Mouse (Mus musculus) cerebellum, adult 11-12 months (tissue): ENCODE data around the gene Dap.
A peak's percentile ranks its signal among the peaks of the same experiment; 100 is the strongest.

ENCODE experiments used
- DNase-seq: peaks from one replicate; pipeline ENCODE4 v3.0.0; 2022

Gene Dap

GRCm38 (mm10) chr15:31224135-31224761 is at the start of gene Dap:
TSS of gene Dap (plus strand) at chr15:31224314.
- DNase-seq = peak; percentile 98

DNA sequence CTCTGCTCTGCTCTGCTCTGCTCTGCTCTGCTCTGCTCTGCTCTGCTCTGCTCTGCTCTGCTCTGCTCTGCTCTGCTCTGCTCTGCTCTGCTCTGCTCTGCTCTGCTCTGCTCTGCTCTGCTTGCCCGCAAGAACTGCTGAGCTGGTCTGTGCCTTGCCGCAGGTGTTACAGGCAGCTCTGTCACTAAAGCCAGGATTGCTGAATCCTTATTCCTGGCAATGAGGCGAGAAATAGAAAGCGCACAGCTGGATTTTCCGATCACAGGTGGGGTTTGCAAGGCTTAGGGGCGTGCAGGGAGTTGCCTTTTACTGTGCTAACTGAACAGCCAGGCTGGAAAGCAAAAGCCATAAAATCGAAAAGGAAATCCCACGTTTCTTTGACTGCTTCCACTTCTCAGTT is 47.5 kb upstream of the Dap start:
- no peak for DNase-seq

- no peak for DNase-seq
These were observed 39.3 kb upstream of the Dap start for GRCm38 (mm10) chr15:31184651-31185443.

GRCm38 (mm10) chr15:31185506-31185905 is 38.6 kb upstream of the Dap start:
- no peak for DNase-seq

- DNase-seq = no peak
These were observed 37.7 kb upstream of the Dap start for GRCm38 (mm10) chr15:31186371-31186901.

- DNase-seq = no peak
These were observed 31.6 kb upstream of the Dap start for GRCm38 (mm10) chr15:31192563-31192962.

GRCm38 (mm10) chr15:31195776-31196175 is 28.3 kb upstream of the Dap start:
- no peak for DNase-seq

GRCm38 (mm10) chr15:31207346-31208093 is 16.6 kb upstream of the Dap start:
- DNase-seq = peak; percentile 24

GRCm38 (mm10) chr15:31211910-31212309 is 12.2 kb upstream of the Dap start:
- DNase-seq = no peak

DNA sequence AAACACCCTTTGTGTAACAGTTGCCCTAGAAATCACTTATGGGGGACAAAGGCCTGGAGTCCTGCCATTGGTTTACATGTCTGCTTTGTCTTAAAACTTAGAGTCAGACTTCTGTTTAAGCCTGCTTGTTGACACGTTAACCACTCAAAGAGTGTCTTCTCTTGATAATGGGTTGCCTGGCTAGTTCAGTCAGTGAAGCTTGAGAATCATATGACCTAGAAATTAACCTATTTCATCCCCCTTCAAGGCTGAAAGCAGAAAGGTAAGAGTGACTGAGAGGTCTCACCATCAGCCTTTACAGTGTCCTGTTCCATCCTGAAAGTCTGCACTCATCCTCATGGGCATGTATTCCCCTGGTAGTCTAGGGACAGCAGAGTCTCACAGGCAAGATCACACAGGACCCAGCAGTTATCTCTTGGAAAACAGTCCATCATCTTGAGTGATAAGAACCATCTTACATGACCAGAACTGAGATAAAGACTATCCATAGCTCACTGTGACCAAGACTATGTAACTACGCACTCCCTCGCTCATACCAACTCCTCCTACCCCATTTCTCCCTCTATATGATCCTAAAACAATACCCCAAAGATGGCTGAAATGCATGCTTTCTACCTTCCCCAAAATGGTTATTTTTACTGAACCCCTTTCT is 10.4 kb upstream of the Dap start:
- DNase-seq = no peak

DNA sequence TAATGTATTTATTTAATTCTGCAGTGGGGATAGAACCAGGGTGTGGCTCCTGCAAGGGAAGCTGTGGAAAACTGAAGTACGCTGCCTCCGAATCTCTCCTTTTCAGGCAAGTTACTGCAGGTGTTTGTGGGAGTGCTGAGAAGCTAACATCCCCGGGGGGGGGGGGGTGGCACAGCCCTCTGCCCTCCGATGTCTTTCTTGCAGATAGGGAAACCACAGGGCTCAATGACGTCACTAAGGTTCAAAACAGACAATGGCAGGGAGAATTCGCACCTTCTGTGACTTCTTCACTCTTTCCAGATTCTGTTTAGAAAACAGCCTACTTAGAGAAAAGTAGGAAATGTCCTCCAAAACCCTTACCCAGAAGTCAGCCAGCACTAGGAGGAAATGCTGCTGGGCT is 1.9 kb upstream of the Dap start:
- DNase-seq = no peak

- peak; percentile 61 for DNase-seq
These were observed 449 bp upstream of the Dap start for GRCm38 (mm10) chr15:31223596-31224134.

GRCm38 (mm10) chr15:31224806-31225642 is 910 bp downstream of the Dap start:
- DNase-seq = no peak

- DNase-seq = no peak
These were observed 1.7 kb downstream of the Dap start for GRCm38 (mm10) chr15:31225643-31226325.

DNA sequence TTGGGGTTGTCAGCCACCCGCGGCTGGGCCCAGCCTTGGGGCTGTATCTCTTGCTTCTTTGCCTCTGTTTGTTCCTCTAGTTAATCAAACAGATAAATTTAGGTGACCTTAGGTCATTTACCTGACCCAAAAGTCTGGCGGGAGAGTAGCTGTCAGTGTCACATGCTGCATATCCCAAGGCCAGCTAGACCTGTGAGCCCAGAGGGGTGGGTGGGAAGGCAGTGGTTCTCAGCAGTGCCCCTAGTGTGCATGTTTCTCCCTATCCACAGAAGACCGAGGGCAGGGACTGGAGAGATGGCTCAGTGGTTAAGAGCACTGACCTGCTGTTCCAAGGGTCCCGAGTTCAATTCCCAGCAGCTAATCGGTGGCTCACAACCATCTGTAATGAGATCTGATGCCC is 2.4 kb downstream of the Dap start:
- no peak for DNase-seq

DNA sequence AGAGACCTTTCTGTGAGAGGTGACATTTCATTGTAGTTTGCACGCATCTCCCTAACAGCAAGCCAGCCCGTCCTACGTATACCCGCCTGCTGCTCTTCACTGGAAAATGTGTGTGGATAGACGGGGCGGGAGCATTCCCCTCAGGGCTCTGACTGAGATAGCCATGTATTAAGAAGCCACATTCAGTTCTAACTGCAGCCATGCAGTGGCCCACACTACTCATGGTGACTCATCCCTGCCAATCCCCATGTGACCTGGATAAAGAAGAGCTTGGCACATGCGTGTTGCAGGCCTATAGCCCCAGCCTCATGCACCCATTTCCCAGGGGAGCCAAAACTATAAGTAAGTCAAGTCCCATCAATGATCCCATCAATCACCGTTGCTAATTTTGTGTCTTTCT is 3.7 kb downstream of the Dap start:
- DNase-seq = no peak

- DNase-seq = no peak
These were observed 8.9 kb downstream of the Dap start for GRCm38 (mm10) chr15:31233006-31233405.

- DNase-seq = no peak
These were observed 11.9 kb downstream of the Dap start for GRCm38 (mm10) chr15:31235794-31236548.

- DNase-seq = no peak
These were observed 12.4 kb downstream of the Dap start for GRCm38 (mm10) chr15:31236549-31236907.

DNA sequence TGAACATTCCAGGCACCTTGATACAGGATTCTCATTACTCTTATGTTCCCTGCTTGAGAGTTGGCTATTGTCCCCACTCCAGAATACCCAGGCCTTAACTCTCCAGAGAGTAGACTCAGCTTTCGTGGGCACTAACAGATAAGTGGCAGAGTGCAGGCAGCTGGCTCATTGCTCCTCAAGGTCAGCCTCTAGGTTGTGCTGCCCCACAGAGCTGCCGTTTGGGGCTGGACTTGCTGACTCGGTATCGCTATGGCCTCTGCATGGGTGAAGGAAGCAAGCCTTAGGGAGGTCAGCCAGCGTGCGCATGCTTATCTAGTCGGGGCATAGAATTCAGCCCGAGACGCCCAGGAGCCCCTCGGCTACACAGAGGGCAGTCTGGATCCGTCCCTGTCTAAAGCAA is 13.3 kb downstream of the Dap start:
- no peak for DNase-seq

- DNase-seq = no peak
These were observed 13.8 kb downstream of the Dap start for GRCm38 (mm10) chr15:31237898-31238297.
